Mouse (Mus musculus): ENCODE measurements at regions not wholly inside any gene's neighbourhood (a gene's known extent, or its start where the extent isn't known, plus 50 kb on each side); places are given as distances from the start of the nearest gene placed in this dataset.
"Not testable (repeated sequence)": the region's sequence is repeated elsewhere in the genome, so short reads cannot be mapped to it uniquely, and the experiment has no call there.

DNA sequence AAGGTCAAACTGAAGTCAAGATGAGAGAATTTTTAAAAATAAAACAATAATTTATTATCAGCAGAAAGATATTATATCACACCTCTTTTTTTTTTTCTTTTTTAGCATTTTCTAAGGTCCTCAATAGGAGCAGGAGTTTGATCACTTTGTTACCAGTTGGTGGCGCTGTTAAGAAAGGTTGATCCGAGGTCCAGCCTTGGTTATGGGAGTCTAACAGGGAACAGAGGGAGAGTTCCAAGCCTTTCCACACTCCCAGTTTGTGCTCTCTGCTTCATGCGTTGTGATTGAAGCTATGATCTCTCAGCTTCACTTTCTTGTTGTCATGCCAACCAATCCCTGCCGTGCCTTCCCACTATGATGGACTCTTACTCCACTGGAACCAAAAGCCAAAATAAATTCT is 83.8 kb downstream of the Fam174a start:
- intact Hi-C loops (cut with DNase I): loop anchor here (5.0 kb wide), 2 partner anchors 270 to 365 kb away; partner anchors contain the start of gene St8sia4
- no peak for DNase-seq (ENCODE audit: low spot score)

DNA sequence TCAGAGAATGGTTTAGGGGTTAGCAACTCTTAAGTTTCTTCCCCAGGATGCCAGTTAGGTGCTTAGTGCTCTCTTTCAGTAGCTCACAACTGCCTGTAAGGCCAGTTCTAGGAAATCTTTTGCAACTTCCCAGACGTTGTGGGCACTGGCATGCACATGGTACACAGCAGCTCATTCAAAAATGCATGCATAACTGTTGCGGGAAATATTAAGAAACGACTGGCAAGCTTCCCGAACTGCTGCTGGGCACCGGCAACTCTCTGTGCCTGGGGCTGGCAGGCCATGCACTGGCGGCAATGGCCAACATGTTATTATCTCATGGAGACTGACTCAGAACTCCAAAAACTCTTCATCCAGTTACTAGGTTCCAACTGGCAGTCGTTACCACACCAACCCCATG is 86.3 kb downstream of the Fam174a start:
- no peak for DNase-seq (ENCODE audit: low spot score)
- intact Hi-C loops (cut with DNase I): loop anchor here (5.0 kb wide), 2 partner anchors 268 to 363 kb away; partner anchors contain the start of gene St8sia4

DNA sequence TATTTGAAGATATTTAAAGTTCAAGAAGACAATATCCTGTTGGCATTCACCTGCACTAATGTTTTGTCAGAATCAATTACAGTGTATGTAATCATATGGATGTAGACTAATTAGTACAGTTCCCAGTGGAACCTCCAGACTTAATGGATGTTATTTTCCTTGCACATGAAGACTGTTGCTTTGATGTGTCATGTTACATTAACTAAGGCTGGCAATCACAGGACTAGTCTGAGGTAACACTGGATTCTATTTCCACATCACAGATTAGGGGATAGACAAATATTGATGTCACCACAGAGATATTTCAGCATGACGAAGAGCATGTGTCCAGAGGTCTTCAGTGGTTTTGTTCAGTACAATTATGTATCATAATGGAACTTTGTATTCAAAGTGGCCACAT is 108.8 kb downstream of the Fam174a start:
- intact Hi-C loops (cut with DNase I): no loop called here
- DNase-seq (ENCODE audit: low spot score): no peak

DNA sequence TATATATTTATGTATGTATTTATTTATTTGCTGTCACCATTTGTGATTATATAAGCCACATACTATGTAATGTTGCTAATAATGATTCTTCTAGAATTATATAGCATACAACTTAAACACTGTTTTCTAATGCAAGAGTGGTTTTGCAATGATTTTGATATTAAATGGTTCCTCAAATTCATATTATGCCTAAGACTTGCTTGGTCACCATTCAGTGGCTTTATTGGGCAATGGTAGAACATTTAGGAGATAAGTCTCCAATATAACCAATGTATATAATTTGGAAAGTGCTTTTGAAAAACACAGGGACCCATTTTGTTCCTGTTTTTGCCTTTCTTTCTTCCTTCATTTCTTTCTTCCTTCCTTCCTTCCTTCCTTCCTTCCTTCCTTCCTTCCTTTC is 112.0 kb downstream of the Fam174a start:
- DNase-seq (ENCODE audit: low spot score): no peak
- intact Hi-C loops (cut with DNase I): no loop called here

DNA sequence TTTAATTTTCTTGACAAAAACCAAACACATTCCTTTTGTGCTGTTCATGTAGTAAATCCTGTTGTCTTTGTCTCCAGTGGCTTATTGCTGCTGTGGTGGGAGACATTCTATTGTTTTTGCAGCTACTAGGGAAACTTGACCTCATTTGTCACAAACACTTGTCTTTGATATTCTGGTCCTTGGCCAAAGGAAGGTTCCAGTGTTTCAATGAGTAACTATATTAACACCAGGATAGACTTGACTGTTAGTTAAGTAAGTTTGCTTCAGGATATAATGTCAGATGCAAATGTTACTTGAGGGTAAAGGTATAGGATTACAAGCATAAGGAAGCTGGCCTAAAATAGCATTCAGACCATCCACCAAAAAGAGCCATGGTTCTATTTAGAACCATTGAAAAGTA is 123.7 kb downstream of the Fam174a start:
- intact Hi-C loops (cut with DNase I): no loop called here
- no peak for DNase-seq (ENCODE audit: low spot score)

DNA sequence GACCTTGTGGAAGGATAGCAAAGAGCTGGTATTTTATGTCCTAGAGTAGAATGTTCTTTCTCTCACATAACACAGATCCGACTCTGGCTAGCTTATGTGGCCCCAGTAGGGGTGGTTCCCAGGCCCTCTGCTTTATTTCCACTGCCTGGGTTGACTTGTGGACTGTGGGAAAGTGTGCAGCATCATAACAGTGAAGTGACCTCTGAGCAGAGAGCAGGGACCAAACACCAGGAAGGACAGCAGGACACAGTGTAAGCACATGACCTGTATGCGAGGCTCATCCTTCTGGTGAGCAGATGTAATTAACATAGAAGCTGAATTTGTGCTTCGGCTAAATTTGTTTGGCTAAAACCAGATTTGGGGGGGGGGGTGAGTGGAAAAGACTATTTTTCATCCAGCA is 132.1 kb downstream of the Fam174a start:
- no peak for DNase-seq (ENCODE audit: low spot score)
- intact Hi-C loops (cut with DNase I): loop anchor here (5.0 kb wide), 1 partner anchor 222 kb away; the partner anchor contains the start of gene St8sia4

DNA sequence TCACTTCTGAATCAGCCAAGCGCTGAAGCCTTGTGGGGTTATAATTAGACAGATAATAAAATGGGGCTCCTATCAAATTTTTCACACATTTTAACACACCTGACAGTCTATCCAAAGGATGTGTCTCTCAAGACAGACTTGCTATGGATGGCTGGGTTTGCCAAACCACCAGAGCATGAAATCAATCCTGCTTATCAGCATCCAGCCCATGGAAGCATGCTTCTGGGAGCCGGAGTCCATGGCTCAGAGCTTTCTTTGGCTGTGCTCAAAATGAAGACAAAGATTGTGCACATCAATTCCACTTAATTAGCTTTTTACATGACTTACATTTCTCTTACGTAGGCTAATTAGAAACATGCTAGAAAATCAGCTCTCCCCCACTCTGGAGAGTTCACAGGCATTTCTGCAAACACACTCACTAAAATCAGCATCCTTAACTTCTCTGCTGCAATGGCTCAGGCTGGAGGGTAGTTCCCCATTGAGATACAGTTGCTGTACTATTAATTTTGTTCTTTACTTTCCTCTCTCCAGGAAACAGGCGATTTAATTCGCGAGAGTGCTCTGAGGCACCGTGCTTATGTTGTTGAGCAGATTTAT is 135.6 kb downstream of the Fam174a start:
- DNase-seq (ENCODE audit: low spot score): no peak
- intact Hi-C loops (cut with DNase I): loop anchor here (5.0 kb wide), 1 partner anchor 218 kb away; the partner anchor contains the start of gene St8sia4

DNA sequence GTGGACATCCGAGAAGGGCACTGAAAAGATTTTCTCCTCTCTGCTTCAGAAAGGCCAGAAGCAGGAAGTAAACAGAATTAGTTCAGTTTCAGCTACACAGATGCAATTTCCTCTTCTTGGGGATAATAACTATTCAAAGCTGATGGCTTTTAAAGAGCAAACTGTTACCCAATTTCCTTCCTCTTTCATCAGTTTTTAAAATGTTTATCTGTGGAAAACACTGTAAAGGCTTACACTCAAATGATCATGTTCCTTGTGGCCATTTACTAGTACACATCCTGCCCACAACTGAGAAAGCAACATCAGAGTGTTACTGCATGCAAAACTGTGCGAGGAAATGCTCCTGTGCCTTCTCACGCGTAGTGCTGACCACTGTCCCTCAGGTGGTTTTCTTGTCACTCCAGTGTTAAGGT is 137.5 kb downstream of the Fam174a start:
- no peak for DNase-seq (ENCODE audit: low spot score)
- intact Hi-C loops (cut with DNase I): loop anchor here (5.0 to 10.0 kb wide), 2 partner anchors 166 to 314 kb away; no protein-coding TSS in a partner anchor

DNA sequence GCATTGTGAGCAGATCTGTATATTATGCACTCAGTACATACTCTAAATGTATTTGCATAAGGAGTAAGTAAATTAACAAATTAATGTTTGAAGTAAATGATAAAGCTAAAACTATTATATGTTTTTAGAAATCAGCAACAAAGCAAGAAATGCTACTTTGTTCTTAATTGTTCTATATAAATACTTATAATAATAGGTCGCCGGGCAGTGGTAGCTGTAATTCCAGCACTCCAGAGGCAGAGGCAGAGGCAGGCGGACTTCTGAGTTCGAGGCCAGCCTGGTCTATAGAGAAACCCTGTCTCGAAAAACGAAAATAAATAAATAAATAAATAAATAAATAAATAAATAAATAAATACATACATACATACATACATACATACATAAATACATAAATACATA is 138.3 kb downstream of the Fam174a start:
- intact Hi-C loops (cut with DNase I): loop anchor here (5.0 to 10.0 kb wide), 2 partner anchors 166 to 313 kb away; no protein-coding TSS in a partner anchor

DNA sequence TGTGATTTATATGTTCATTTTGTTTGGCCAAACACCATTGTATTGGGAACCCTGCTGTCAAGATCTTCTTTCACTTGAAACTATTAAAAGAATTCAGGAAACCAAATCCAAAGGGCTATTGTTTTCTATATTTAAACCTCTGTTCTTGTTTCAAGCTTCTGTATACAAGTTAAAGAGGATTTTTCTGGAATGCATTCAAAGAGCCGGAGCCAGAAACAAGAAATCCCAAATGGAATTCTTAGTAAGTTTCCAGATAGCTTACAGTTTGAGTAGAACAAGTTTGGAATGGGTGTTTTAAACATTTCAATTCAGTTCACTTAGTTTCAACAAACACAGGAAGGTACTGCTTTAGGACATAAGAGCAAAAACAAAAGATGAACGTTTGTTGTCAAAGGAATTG is 140.8 kb downstream of the Fam174a start:
- DNase-seq (ENCODE audit: low spot score): no peak
- intact Hi-C loops (cut with DNase I): loop anchor here (5.0 to 10.0 kb wide), 2 partner anchors 163 to 311 kb away; no protein-coding TSS in a partner anchor

More for the DNA sequence above, 138.3 kb downstream of the Fam174a start:
- DNase-seq (ENCODE audit: low spot score): peak; percentile 23

DNA sequence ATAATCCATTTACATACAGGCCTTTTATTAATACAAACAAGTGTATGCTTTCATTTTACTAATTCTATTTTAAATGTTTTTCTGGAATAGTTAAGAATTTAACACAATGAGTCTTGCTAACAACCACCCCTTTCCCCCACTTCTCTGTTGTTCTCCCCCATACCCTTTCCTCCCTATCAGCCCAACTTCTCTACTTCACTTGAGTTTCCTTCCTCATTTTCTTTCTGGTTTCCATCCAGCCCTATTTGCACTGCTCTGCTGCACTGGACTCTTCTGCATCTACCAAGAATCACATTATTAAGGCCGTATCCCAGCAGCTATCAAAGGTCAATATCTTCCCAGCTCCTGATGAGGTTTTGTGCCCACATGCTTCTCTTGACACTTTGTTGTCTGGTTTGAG is 145.9 kb downstream of the Fam174a start:
- intact Hi-C loops (cut with DNase I): loop anchor here (10.0 kb wide), 1 partner anchor 305 kb away; no protein-coding TSS in a partner anchor
- no peak for DNase-seq (ENCODE audit: low spot score)

DNA sequence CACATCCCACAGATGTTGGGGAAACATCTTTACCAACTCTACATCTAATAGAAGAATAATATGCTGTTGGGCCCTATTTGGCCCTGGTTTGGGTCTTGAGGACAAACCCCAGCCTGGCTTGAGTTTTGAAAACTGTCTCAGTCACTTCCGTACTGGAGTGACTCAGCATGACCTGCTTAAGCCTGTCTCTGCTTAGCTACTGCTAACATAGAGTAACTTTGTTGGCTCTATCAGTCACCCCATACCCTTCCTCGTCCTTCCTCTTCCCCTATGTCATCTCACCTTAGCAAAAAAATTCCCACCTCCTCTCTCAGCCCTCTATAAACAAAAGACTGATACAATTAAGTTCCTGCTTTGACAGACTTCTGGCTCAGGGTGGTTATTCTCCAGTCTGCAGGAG is 154.7 kb downstream of the Fam174a start:
- intact Hi-C loops (cut with DNase I): no loop called here

DNA sequence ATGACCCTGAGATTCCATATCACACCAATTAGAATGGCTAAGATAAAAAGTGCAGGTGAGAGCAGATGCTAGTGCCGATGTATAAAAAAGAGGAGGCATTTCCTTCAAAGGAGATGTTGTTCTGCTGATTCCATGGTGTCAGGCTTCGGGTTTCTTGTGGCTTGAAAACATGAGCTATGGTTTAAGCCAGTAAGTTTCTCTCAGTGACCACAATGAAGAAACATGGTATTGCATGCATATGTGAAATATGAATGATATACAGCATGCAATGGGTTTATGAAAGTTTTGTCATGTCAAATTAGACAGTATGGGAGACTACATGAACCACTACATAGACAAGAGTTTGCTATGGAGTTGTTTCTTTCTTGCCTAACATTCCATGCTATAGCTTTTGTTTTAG is 155.3 kb downstream of the Fam174a start:
- intact Hi-C loops (cut with DNase I): no loop called here
- no peak for DNase-seq (ENCODE audit: low spot score)

More for the DNA sequence above, 154.7 kb downstream of the Fam174a start:
- no peak for DNase-seq (ENCODE audit: low spot score)

DNA sequence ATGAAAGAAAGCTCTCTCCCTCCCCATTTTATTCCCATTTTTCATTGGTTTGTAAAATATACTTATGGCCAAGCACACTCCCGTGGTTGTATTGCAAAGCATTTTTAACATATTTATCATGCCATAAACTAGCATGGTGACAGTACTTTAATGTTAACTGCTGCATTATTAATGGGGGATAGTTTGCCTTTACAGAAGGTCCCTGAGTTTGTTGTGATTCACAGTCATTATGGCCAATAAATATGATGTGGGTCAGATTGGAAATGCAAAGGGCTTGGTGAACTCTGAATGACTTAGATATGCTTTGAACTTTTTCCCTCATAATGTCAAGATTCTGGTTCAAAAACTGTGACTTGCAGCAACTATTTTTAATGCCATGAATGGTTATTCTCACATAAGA is 157.1 kb downstream of the Fam174a start:
- intact Hi-C loops (cut with DNase I): no loop called here
- no peak for DNase-seq (ENCODE audit: low spot score)

DNA sequence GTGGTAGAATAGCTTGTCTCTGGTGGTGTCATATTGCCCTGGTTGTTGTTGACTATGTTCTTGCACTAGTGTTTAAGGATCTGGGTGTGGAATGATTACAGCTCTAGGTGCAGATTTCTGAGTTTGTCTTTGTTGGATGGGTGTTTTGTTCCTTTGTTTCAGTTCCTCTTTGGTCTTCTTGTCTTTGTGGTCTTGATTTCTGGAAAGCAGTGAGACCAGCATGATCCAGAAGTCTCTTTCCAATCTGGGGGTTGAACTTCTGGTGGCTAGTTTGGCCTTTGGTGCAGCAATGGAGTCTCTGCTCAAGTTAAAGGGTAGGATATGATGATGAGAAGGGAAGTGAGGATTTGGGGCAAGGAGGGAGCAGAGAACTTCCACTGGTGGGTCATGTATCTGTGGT is 174.4 kb downstream of the St8sia4 start:
- intact Hi-C loops (cut with DNase I): no loop called here
- no peak for DNase-seq (ENCODE audit: low spot score)

DNA sequence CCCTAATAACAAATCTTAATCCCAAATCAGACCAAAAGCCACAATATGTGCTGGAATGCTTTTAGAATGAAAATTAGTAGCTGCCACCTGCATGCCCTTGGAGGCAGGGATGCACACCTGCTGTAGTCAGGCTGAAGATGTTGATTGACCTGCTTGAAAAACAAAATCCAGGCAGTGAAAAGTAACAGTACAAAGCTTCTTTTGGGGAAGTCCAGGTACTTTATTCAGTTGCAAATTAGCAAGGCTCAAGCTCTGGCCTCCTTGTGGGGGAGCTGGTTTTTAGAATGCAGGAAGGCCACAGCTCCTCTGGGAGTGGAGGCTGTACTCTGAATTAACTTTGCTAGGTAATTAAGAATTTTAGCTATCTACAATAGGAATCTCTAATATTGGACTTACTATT is 166.7 kb downstream of the St8sia4 start:
- DNase-seq (ENCODE audit: low spot score); intact Hi-C loops (cut with DNase I): not testable (repeated sequence)

DNA sequence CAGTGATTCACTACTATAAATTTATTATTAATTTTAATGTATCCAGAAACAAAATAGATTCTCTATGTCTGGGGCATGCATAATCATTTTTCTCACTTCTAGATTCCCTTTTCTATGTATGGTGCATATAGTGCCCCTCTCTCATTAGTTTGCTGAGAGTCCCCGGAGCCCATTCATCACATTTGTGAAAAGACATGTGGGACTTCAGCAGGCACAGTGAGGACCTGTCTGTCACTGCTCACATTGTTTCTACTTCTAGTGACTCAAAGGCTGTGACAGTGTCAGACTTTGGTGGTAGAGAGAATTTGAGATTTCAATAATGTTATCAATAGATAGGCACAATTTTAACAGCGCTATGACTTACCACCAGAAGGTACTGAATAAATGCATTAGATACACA is 158.7 kb downstream of the St8sia4 start:
- intact Hi-C loops (cut with DNase I): no loop called here
- DNase-seq (ENCODE audit: low spot score): no peak

DNA sequence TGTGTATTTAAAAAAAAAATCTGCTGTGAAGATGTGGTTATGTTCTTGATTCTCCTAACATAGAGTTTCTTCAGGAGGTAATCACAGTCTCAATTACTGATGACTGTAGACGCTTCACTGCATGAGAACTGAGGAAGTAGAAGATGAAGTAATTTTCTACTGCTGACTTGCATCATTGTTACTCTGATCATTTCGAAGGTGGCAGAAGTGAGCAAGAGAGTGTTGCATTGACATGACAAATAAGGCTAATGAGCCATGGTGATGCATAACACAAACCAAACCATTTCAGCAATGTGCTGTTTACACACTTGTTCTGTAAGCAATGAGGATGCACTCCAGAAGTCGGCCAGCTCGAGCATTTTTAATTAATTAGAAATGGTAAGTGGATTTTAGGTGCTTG is 138.6 kb downstream of the St8sia4 start:
- no peak for DNase-seq (ENCODE audit: low spot score)
- intact Hi-C loops (cut with DNase I): no loop called here

DNA sequence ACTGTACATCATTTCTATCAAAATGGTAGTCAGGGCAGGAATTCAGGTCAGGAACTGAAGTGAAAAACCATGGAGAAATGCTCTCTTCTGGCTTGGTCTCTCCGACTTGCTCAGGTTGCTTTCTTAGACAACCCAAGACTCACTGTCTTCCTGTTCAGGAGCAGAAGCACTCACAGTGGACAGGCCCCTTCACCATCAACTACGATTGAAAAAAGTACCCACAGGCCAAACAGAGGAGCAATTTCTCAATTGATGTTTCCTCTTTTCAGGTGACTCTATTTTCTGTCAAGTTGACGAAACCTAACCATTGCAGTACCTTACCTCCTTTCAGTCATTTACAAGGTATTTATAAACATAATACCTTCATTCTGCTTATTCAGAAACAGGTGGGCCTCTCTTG is 136.4 kb downstream of the St8sia4 start:
- no peak for DNase-seq (ENCODE audit: low spot score)
- intact Hi-C loops (cut with DNase I): no loop called here

Measured in heart, postnatal 25 days (tissue).